Mouse (Mus musculus): ENCODE measurements at regions not wholly inside any gene's neighbourhood (a gene's known extent, or its start where the extent isn't known, plus 50 kb on each side); places are given as distances from the start of the nearest gene placed in this dataset.

GRCm38 (mm10) chr12:54333632-54334321 lies 130.1 kb upstream of the Egln3 start:
- TF ChIP-seq EP300 (IDR thresholded peaks at IDR 0.05; ENCODE audit: low read depth) (no peak), CTCF (IDR thresholded peaks at IDR 0.05; ENCODE audit: low read depth) (no peak)
